Mouse (Mus musculus) layer of hippocampus, adult 18-20 months (tissue): ENCODE data around the gene Cacna2d2. TPM values are rescaled to one million over a fixed set of nuclear protein-coding genes. Genes with fewer than 3 reads are reported as not detected.

Source experiments
- DNase-seq, 2 experiments: peaks; one replicate each; pipeline ENCODE4 v3.0.0; 2022; ENCODE audit warnings: low spot score in 2 of 2
- total RNA-seq, 2 experiments: library from RNA; stranded (reverse); gene quantifications; 2 replicates each; pipeline ENCODE4 v1.2.3; 2021

Gene Cacna2d2
- total RNA-seq, 2 experiments from 2014 or later = 15.1 to 17.7 TPM

GRCm38 (mm10) chr9:107452552-107452951 is 53.1 kb downstream of the Cacna2d2 start:
- DNase-seq = peak; percentile 11 to 34

- no peak for DNase-seq
These were observed 53.7 kb downstream of the Cacna2d2 start for GRCm38 (mm10) chr9:107453151-107453550.

GRCm38 (mm10) chr9:107456667-107457066 is 57.3 kb downstream of the Cacna2d2 start:
- peak; percentile 82 to 92 for DNase-seq

DNA sequence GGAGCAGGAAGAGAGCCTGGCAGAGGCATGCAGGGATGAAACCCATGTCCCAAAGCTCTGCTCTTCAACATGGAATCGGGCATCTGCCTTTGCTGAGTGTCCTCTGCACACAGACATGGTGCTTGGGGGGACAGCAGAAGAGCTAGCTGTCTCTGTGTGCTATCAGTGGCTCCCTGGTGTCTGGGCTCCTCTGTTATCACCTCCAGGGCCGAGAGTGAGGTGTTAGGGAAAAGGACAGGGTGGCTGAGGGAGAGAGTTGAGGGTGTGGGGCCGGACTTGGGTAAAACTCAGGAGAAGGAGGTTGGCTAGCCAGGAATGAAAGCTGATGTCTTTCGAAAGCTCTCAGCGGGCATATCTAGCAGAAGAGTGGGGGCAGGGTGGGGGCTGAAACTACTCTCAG is 63.5 kb downstream of the Cacna2d2 start:
- DNase-seq = no peak

DNA sequence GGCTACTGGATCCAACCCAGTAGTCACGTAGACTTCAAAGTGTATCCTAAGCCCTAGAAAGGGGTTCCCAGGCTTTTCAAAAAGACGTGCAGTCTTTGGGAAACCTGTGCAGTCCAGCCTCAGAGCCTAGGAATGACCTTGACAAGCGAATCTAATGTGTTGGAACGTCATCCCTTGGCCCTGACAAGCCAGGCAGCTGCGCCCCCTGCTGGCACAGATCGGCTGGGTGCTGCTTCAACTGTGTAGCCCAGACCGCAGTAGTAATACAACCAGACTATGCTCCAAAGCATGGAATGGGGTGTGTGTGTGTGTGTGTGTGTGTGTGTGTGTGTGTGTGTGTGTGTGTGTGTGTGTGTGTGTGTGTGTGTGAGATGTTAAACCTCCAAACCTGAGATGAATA is 64.1 kb downstream of the Cacna2d2 start:
- peak; percentile 59 to 89 for DNase-seq

GRCm38 (mm10) chr9:107464130-107464529 is 64.7 kb downstream of the Cacna2d2 start:
- no peak for DNase-seq

GRCm38 (mm10) chr9:107465657-107466056 is 66.2 kb downstream of the Cacna2d2 start:
- DNase-seq = no peak

DNA sequence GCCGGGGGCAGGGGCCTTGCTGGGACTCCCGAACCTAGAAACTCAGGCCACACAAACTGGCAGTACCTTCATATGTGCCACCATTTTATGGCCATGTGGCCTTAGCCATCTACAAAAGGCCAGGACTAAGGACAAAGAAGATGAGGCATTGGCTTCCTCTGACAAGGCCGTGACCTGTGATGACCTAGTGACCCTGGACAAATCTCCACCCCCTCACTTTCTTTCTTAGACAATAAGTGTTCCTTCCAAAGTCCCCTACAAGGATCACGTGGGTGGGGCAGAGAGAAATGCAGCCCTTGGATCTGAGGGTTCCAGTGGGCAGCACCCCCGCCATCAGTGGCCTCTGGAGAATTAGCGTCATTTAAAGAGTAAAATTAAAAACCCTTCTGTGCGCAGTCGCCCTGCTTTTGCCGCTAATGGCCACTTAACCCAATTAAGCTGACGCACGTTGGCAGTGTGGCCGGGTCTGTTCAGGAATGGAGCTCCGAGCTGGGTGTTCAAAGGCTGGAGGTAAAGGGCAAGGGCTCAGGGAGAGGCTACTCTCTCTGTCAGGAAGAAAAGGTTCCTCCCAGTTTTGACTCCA is 69.9 kb downstream of the Cacna2d2 start:
- no peak for DNase-seq

DNA sequence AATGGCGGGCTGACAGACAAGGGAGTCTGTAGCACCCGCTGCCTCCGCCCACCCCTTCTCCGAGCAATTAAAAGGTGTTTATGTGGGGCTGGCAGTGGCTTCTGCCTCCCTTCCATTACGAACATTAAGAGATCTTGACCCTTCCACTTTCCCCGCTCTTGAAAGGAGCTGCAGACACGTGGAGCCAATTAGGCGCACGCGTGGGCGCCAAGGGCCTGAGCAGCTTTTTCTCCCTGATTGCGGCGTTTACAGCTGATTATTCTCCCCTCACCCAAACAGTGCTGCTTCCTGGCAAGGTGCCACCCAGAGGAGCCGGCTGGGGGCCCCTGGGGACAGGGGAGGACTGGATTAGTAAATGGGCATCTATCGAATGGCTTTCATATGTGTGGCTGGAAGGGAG is 71.0 kb downstream of the Cacna2d2 start:
- DNase-seq = no peak

GRCm38 (mm10) chr9:107474016-107474415 is 74.6 kb downstream of the Cacna2d2 start:
- no peak for DNase-seq

DNA sequence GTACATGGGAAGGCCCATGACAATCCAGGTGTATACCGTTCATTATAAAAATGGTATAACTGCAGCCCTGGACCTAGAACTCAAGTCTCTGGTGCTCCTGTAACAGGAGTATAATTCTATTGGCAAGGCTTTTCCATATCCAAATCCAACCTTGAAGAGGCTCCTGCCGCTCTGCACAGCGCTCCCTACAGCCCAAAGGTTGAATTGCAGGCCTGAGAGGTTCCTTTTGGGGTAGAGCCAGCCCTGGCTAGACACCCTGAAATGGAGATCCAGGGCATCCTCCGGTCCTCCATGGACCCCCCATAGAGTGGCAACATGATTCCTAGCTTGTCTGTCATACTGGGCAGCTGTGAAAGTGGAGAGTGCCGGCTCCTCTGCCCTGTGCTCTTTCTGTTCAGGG is 79.6 kb downstream of the Cacna2d2 start:
- DNase-seq = no peak

GRCm38 (mm10) chr9:107479593-107479992 is 80.2 kb downstream of the Cacna2d2 start:
- peak in 1 of 2 experiments; percentile 16 for DNase-seq

- no peak for DNase-seq
These were observed 81.2 kb downstream of the Cacna2d2 start for GRCm38 (mm10) chr9:107480477-107481069.

DNA sequence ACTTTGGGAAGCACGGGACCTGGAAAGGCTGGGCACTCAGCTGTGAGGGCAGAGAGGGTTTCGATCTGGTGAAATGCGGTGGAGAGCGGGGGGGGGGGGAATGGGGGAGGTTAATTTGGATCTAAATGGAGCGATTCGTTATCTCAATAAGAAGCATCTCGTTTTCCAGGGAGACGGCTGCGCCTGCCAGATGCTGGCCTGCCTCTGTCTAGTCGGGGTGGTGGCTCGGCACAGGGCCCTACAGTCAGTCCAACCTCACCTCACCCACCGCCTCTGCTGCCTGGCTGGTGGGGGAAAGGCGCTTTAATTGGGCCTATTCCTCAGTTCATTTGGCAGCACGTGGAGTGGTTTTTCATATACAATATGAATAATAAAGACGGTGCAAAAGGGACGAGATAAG is 81.9 kb downstream of the Cacna2d2 start:
- DNase-seq = no peak

DNA sequence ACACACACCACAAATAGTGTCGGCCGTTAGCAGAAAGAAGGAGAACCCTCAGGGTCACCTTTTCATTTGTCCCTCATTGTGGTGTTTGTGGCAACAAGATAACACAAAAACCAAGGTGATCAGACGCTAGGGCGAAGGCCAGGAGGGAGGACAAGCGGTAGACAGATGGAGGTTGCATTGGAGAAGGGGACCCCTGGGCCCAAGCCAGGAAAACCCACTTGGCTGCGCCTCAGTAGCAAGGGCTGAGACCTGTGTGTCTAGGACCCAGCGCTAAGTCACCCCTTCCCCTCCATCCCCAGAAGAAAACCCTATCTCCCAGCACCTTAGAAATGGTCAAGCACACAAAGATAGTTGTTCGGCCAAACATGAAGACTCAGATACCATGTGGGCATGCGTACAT is 82.6 kb downstream of the Cacna2d2 start:
- no peak for DNase-seq

DNA sequence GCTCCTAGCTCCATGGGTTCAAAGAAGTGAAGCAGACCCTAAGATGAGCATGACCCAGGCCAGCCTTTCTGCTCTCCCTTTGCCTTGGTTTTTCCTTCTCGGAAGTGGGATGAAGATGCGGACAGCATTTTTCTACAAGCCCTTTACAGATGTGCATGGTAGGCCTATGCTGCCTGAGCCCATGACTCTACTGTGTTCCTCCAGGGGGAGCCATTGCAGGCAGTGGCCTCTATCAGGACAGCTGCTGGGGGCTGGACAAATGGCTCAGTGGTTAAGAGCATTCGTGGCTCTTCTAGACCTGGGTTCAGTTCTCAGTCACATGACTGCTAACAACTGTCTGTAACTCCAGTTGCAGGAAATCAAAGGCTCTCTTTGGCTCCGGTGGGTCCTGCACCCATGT is 83.4 kb downstream of the Cacna2d2 start:
- DNase-seq = no peak

- no peak for DNase-seq
These were observed 84.3 kb downstream of the Cacna2d2 start for GRCm38 (mm10) chr9:107483714-107484113.

- DNase-seq = peak; percentile 25 to 40
These were observed 84.9 kb downstream of the Cacna2d2 start for GRCm38 (mm10) chr9:107484302-107484701.

- no peak for DNase-seq
These were observed 85.4 kb downstream of the Cacna2d2 start for GRCm38 (mm10) chr9:107484766-107485165.

GRCm38 (mm10) chr9:107486086-107486485 is 86.7 kb downstream of the Cacna2d2 start:
- DNase-seq = no peak

DNA sequence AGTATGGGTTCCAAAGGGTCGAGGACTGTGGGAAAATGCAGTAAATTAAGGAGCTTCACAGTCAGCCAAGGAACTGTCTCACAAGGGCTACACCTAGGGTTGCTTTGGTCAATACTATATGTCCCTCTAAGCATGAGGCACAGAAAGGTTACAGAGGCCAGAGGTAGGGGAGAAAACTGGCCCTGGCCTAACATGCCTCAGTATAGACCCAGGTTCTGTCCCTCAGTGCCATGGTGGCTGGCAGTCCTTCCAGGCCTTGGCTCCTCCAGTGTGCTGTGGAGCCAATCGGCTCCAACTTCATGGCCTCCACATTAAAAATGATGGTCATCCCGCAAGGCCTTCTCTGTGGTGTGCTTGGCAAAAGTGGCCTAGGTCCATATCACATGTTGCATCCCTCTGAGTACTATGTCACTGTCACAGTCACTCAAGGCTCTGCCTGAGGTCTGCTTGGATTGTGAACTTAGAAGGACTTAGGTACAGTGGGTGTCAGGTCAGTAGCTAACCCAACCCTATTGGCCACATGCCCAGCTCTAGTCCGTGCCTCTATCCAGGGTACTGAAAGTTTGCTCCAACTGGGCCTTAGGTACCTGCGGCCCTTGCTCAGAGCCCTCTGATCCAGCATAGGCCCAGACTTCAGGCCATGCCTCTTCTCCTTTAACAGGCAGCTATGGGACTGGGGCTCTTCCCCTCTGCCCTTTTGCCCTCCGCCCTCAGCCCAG is 87.3 kb downstream of the Cacna2d2 start:
- DNase-seq = no peak

GRCm38 (mm10) chr9:107490146-107490545 is 90.7 kb downstream of the Cacna2d2 start:
- no peak for DNase-seq

DNA sequence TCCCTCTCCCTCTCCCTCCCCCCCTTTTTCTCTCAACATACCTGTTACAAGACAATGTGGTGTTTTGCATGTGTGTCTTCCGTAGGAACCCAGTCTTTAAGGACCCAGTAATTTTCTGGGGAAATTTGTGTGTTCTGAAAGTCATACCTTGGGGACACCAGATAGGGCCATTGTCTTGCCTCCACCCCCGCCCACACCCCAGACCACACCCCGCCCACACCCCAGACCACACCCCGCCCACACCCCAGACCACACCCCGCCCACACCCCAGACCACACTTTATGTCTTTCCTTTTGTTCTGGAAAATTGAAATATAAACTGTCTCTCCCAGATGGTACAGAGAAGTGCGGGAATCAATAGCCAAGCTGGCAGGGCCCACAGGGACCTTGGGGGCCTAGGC is 91.2 kb downstream of the Cacna2d2 start:
- no peak for DNase-seq
